Mouse (Mus musculus): Measurements from ENCODE around the gene Asic2. TPM values are rescaled to one million over a fixed set of nuclear protein-coding genes. Genes with fewer than 3 reads are reported as not detected.

The Asic2 gene
- polyA plus RNA-seq (2014; fragmentation: Illumina TruSeq; extraction: RNeasy Lipid Tissue Mini Kit (QIAGEN cat#74804); ENCODE audit: insufficient read depth, low read depth, low replicate concordance) = not detected

DNA sequence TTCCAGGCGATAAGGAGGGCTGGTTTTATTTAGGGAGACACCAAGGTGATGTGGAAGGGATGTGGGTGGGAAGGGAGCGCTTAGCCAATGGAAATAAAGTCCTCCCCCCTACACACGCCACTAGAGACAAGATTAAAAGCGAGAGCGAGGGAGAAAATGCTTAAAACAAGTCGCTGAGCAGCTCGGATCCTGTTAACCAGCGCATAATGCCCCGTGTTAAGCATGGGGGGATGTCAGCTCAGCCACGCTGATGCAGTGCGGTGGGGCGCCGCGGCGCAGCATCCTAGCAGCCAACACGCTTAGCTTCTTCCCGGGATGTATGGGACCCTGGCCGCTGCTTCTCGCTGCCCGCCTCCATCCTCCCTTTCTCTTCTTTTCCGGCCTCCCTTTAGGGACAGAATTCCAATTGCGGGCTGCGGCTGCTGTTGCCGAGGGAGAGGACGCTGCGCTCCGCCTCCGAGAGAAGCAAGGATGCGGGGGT lies at the start of gene Asic2:
TSS of gene Asic2 (minus strand) at position 57 of the 481 bp plus-strand sequence.

DNA sequence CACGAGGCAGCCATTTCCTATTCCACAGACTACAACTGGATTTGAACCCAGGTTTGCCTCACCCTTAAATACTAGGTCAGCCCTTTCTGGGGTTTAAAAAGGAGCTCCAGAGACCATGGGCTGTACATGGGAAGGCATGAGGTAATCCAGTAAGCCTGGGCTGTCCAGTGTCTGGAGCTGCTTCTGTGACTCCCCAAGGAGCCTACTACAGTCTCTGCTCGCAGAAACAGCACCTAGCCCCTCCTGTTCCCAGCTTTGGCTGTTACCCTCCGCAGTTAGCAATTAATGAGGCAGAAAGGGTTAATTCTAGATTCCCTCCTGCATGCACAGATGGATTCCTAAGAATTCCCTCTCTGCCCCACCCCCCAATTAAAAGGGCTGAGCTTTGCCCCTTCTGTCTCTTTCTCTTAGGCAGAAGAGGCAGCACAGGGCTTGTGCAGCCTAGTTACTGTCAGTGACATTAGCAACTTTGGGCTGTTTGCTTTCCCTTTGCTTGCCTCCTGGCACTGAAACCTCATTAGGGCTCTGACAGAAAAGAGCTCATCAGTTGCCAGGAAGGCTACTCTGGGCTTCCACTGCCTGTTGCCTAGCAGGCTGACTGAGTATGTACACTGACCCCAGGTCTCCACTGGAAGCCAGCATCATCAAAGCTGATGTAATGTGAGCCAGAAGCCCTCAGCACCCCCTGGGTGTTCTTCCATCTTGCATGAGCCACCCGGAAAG lies 107.8 kb downstream of the Asic2 start, which contains the start of gene 5530401A14Rik:
TSS of gene 5530401A14Rik (plus strand) at position 424 of the 723 bp plus-strand sequence.

DNA sequence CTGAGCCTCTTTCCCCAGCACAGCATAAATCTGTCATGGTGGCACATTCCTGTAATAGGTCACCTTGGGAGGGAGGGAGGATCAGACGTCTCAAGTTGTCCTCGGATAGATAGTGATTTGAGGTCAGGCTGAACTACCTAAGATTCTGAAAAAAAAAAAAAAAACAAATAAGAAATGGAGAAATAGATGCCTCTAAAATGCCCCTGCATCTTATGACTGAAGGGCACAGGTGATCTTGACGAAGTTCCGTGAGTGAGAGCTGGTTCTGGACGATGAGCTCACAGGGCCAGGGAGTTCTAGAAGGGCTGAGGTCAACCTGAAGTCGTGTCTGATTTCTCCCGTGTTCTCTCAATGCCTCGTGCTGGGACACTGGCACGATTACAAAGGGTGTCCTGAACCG lies 1110.2 kb downstream of the Asic2 start, which contains the start of gene Spaca3:
TSS of gene Spaca3 (plus strand) at position 301 of the 400 bp plus-strand sequence.

Other genes starting within 250 kb of the Asic2 start
- gene 5530401A14Rik, start 107.8 kb downstream of the Asic2 start, polyA plus RNA-seq (2014; fragmentation: Illumina TruSeq; extraction: RNeasy Lipid Tissue Mini Kit (QIAGEN cat#74804); ENCODE audit: insufficient read depth, low read depth, low replicate concordance) = not detected
- 3.0 TPM for gene Ccl2, start 67.1 kb upstream of the Asic2 start, polyA plus RNA-seq (2014; fragmentation: Illumina TruSeq; extraction: RNeasy Lipid Tissue Mini Kit (QIAGEN cat#74804); ENCODE audit: insufficient read depth, low read depth, low replicate concordance)
- not detected for gene Gm17268, start 70.1 kb upstream of the Asic2 start, polyA plus RNA-seq (2014; fragmentation: Illumina TruSeq; extraction: RNeasy Lipid Tissue Mini Kit (QIAGEN cat#74804); ENCODE audit: insufficient read depth, low read depth, low replicate concordance)
- 1.8 TPM for gene Ccl7, start 77.3 kb upstream of the Asic2 start, polyA plus RNA-seq (2014; fragmentation: Illumina TruSeq; extraction: RNeasy Lipid Tissue Mini Kit (QIAGEN cat#74804); ENCODE audit: insufficient read depth, low read depth, low replicate concordance)
- gene Ccl11, start 89.4 kb upstream of the Asic2 start, polyA plus RNA-seq (2014; fragmentation: Illumina TruSeq; extraction: RNeasy Lipid Tissue Mini Kit (QIAGEN cat#74804); ENCODE audit: insufficient read depth, low read depth, low replicate concordance) = 8.7 TPM
- 4.0 TPM for gene Ccl12, start 133.4 kb upstream of the Asic2 start, polyA plus RNA-seq (2014; fragmentation: Illumina TruSeq; extraction: RNeasy Lipid Tissue Mini Kit (QIAGEN cat#74804); ENCODE audit: insufficient read depth, low read depth, low replicate concordance)
- gene Ccl8, start 146.7 kb upstream of the Asic2 start, polyA plus RNA-seq (2014; fragmentation: Illumina TruSeq; extraction: RNeasy Lipid Tissue Mini Kit (QIAGEN cat#74804); ENCODE audit: insufficient read depth, low read depth, low replicate concordance) = 16.2 TPM

All from lung, adult 10 weeks (tissue).